Mouse (Mus musculus): ENCODE measurements at regions not wholly inside any gene's neighbourhood (a gene's known extent, or its start where the extent isn't known, plus 50 kb on each side); places are given as distances from the start of the nearest gene placed in this dataset.
A peak's percentile ranks its signal among the peaks of the same experiment; 100 is the strongest.

DNA sequence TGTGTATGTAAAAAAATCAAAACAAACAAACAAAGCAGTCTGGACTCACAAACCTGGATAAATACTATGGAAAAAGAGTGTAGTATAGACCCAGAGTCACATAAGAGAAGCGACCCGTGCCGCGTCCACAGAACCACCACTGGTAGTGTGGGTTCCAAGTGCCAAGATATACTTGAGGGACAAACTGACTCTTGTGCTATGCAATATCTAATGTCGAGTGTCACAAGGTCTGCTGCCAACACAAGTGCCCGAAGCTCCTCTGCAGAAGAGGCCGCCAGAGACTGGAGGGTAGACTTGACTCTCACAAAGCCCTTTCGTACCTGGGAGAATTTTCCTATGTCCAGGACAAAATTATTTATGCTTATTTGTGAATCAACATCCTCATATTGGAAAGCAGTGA lies 74.8 kb upstream of the Btg3 start:
- TF ChIP-seq CTCF (IDR thresholded peaks at IDR 0.05) = no peak
- Histone ChIP-seq H3K4me3 (no peak overlapping the region), H3K27ac (no peak overlapping the region)
- intact Hi-C loops (cut with DNase I) = loop anchor here (1.0 to 5.0 kb wide), 6 partner anchors 12 to 501 kb away; partner anchors contain the start of gene D16Ertd472e
- DNase-seq (ENCODE audit: extremely low spot score in 1 of 2, low spot score in 2 of 2) = no peak

DNA sequence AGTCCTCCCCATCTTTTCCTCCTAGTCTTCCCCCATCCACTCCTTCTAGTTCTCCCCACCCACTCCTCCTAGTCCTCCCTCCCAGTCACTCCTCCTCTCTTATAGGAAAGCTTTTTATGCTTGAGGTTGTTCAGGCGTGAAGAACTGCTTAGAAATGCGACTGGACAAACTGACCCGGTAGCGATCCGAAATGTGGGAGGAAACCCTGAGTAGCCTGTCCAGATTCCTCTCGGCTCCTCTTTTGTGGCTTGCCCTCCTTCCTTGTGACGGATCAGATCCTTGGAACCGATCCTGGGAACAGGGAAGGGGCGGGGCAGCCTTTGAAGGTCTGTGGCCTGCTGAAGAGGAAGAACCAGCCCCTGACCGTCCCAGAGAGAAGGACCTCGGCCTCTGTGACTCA lies 74.3 kb upstream of the Btg3 start:
- no peak for DNase-seq (ENCODE audit: extremely low spot score in 1 of 2, low spot score in 2 of 2)
- intact Hi-C loops (cut with DNase I) = loop anchor here (5.0 kb wide), 3 partner anchors 126 to 501 kb away; partner anchors contain the start of gene D16Ertd472e
- no peak overlapping the region for H3K4me3 ChIP-seq
- no peak overlapping the region for H3K27ac ChIP-seq
- TF ChIP-seq CTCF (IDR thresholded peaks at IDR 0.05) = no peak

- Histone ChIP-seq H3K27ac (no peak overlapping the region), H3K4me3 (no peak overlapping the region)
- DNase-seq (ENCODE audit: extremely low spot score in 1 of 2, low spot score in 2 of 2) = no peak
- no peak for TF ChIP-seq CTCF (IDR thresholded peaks at IDR 0.05)
- intact Hi-C loops (cut with DNase I) = no loop called here
Measured at GRCm38 (mm10) chr16:78449231-78449630, 72.2 kb upstream of the Btg3 start.

- Histone ChIP-seq H3K27ac (peak overlapping the region; percentile 42), H3K4me3 (peak overlapping the region; percentile 27)
- peak in 1 of 2 experiments; percentile 30 for DNase-seq (ENCODE audit: extremely low spot score in 1 of 2, low spot score in 2 of 2)
- TF ChIP-seq CTCF (IDR thresholded peaks at IDR 0.05) = no peak
- intact Hi-C loops (cut with DNase I) = loop anchor here (5.0 kb wide), 1 partner anchor 66 kb away; the partner anchor contains the start of gene Btg3
Measured at GRCm38 (mm10) chr16:78443262-78443661, 66.3 kb upstream of the Btg3 start.

DNA sequence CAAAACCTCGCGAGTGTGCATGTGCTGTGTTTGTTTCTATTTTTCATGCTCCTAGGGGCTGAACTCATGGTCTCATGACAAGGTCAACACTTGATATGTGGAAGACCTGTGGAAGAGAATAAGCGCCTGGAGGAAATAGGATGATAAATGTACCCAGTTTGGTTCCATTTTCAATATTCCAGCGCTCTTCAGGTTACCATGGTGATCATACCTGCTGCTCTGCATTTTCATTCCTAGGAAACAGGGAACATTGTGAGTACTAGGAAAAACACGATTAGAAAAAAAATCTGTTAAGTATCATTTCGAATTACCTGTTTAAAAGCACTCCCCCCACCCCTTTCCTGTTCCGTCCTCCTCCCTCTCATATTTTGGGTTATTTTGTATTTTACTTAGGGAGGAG lies 65.8 kb upstream of the Btg3 start:
- Histone ChIP-seq H3K4me3 (peak overlapping the region; percentile 27), H3K27ac (peak overlapping the region; percentile 42)

GRCm38 (mm10) chr16:78441961-78442360 lies 65.0 kb upstream of the Btg3 start:
- H3K27ac ChIP-seq = no peak overlapping the region; the same call in 1 of the 2 replicates
- H3K4me3 ChIP-seq = no peak overlapping the region
- no peak for DNase-seq (ENCODE audit: extremely low spot score in 1 of 2, low spot score in 2 of 2)
- intact Hi-C loops (cut with DNase I) = loop anchor here (5.0 kb wide), 1 partner anchor 65 kb away; the partner anchor contains the start of gene Btg3
- TF ChIP-seq CTCF (IDR thresholded peaks at IDR 0.05) = no peak

More for the DNA sequence above, 65.8 kb upstream of the Btg3 start:
- TF ChIP-seq CTCF (IDR thresholded peaks at IDR 0.05) = no peak
- no peak for DNase-seq (ENCODE audit: extremely low spot score in 1 of 2, low spot score in 2 of 2)
- intact Hi-C loops (cut with DNase I) = loop anchor here (5.0 kb wide), 1 partner anchor 66 kb away; the partner anchor contains the start of gene Btg3

DNA sequence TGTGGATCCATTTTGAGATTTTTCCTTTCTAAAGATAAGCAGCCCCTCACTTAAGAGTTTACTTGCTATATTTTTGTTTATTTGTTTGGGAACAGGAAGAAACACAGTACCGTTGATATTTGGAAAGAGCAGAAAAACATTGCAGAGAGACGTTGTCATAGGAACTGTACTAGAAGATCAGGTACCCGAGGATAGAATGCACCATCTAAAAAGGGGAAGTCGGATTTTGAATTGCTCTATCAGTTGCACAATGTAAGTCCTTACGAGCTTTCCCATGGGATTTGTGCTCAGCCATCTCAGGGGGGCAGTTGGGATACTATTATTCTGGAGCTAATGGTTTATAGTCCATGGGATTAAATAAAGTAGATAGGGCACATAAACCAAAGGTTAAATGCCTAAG lies 58.7 kb upstream of the Btg3 start:
- H3K27ac ChIP-seq = no peak overlapping the region
- intact Hi-C loops (cut with DNase I) = no loop called here
- no peak overlapping the region for H3K4me3 ChIP-seq
- TF ChIP-seq CTCF (IDR thresholded peaks at IDR 0.05) = no peak
- DNase-seq (ENCODE audit: extremely low spot score in 1 of 2, low spot score in 2 of 2) = no peak

- H3K4me3 ChIP-seq = peak overlapping the region; percentile 44
- H3K27ac ChIP-seq = peak overlapping the region; percentile 94
- DNase-seq (ENCODE audit: extremely low spot score in 1 of 2, low spot score in 2 of 2) = peak; percentile 71 to 74
- TF ChIP-seq CTCF (IDR thresholded peaks at IDR 0.05) = no peak
- intact Hi-C loops (cut with DNase I) = loop anchor here (5.0 kb wide), 1 partner anchor 50 kb away; the partner anchor contains the start of gene Btg3
Measured at GRCm38 (mm10) chr16:78427470-78428041, 50.6 kb upstream of the Btg3 start.

Measured in left cerebral cortex, adult 2 months (tissue).